Mouse (Mus musculus) stomach, embryonic 14.5 days (tissue): Measurements from ENCODE around the gene Psapl1. TPM values are rescaled to one million over a fixed set of nuclear protein-coding genes. Genes with fewer than 3 reads are reported as not detected.

ENCODE experiments used
- ATAC-seq: fragments of 200-750 bp; cut with Nextera tagmentation; 2 replicates; pipeline ENCODE4 v1.8.0; 2017; ENCODE audit warnings: low read depth, moderate TSS enrichment; ENCODE audit not compliant: insufficient number of reproducible peaks, insufficient read depth, low FRiP score
- H3K27ac ChIP-seq: fragments of 300-500 bp; sonication (generic); 2 replicates; pipeline ENCODE4 v1.5.1; 2014; ENCODE audit warnings: mild to moderate bottlenecking, low read length, moderate library complexity, mixed read lengths
- H3K27me3 ChIP-seq: fragments of 300-500 bp; sonication (generic); 2 replicates; pipeline ENCODE4 v1.6.1; 2014; ENCODE audit warnings: low read length, control low read depth, mixed read lengths; ENCODE audit not compliant: control insufficient read depth, insufficient read depth
- H3K36me3 ChIP-seq: fragments of 300-500 bp; sonication (generic); 2 replicates; pipeline ENCODE4 v1.6.1; 2014; ENCODE audit warnings: mild to moderate bottlenecking, control low read depth, low read length, moderate library complexity, mixed read lengths; ENCODE audit not compliant: control insufficient read depth, insufficient read depth
- H3K4me1 ChIP-seq: fragments of 300-500 bp; sonication (generic); 2 replicates; pipeline ENCODE4 v1.6.1; 2014; ENCODE audit warnings: low read length, control low read depth, mixed read lengths; ENCODE audit not compliant: control insufficient read depth, insufficient read depth
- H3K4me2 ChIP-seq: fragments of 300-500 bp; sonication (generic); replicated peaks from 2 replicates; pipeline ENCODE4 v1.6.1; 2014; ENCODE audit warnings: low read depth, low read length, control low read depth
- H3K4me3 ChIP-seq: fragments of 300-500 bp; sonication (generic); 2 replicates; pipeline ENCODE4 v1.5.1; 2014; ENCODE audit warnings: low read depth, low read length, control low read depth
- H3K9ac ChIP-seq: fragments of 300-500 bp; sonication (generic); replicated peaks from 2 replicates; pipeline ENCODE4 v1.6.1; 2014; ENCODE audit warnings: low read depth, mild to moderate bottlenecking, control low read depth, low read length, moderate library complexity, mixed read lengths
- H3K9me3 ChIP-seq: fragments of 300-500 bp; sonication (generic); 2 replicates; pipeline ENCODE4 v1.6.1; 2016; ENCODE audit warnings: low read depth, low read length, control low read depth; ENCODE audit not compliant: control insufficient read depth
- WGBS: fragments of 180-500 bp; shearing (Covaris S2); extraction: QIAGEN DNeasy Blood & Tissue Kit; methylation state at CpG from one replicate; pipeline ENCODE4 v1.1.7; 2014; 5-methylcytosine and 5-hydroxymethylcytosine counted together
- polyA plus RNA-seq: library from polyadenylated mRNA; unstranded; fragments of >200 nt; fragmentation: Nextera tagmentation; extraction: Ambion mirVana; gene quantifications from 2 replicates; pipeline ENCODE4 v1.2.1, GENCODE M21; 2014

Gene Psapl1
- polyA plus RNA-seq, 1 experiment from 2014 or later, result 2.4 TPM

DNA sequence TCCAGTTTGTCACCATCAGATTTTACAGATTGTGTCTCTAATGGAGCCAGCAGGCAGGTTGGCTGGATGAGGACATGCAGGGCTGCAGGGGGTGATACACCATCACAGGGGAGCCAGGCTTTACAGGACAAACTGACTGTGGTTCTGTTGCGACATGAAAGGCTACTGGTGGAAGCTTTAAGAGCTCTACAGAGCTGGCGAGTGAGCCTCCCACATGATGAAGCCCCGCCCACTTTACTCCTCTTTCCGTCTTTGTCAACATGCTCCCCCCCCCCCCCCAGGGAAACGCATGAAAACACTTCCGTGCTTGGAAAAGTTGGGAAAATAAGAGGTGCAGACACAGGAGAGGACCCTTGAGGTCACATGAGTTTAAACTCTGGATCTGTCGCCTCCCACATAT is 25.6 kb upstream of the Psapl1 start:
- Histone ChIP-seq H3K9ac (no peak overlapping the region), H3K4me3 (no peak overlapping the region), H3K9me3 (no peaks in the 10 kb centered on the region), H3K27ac (no peak overlapping the region), H3K36me3 (no peaks in the 10 kb centered on the region), H3K27me3 (no peaks in the 10 kb centered on the region), H3K4me2 (no peak overlapping the region), H3K4me1 (no peaks in the 10 kb centered on the region)
- WGBS, result 46% methylated on average over 7 of the region's 7 CpGs
- ATAC-seq, result no peak

DNA sequence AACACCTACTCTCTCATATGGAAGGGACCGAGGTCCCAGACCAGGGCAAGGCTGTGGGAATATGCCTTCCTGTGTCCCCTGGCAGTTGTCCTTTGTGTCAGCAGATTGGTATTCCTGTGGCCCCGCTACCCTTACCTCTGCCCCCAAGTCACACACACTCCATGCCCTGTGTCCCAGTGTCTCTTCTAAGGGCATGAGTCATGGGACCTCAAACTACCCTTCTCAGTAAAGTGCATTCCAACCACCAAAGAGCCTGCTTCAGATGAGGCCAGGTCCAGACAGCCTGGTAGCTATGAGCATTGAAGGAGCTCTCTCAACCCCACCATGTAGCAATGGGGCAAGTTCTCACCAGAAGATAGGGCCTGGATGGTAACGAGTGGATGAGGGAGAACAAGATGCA is 25.0 kb upstream of the Psapl1 start:
- Histone ChIP-seq H3K4me3 (no peak overlapping the region), H3K36me3 (no peaks in the 10 kb centered on the region), H3K27ac (no peak overlapping the region), H3K4me2 (no peak overlapping the region), H3K27me3 (no peaks in the 10 kb centered on the region), H3K4me1 (no peaks in the 10 kb centered on the region), H3K9me3 (no peaks in the 10 kb centered on the region), H3K9ac (no peak overlapping the region)
- no peak for ATAC-seq
- 94% methylated on average over 3 of the region's 3 CpGs for WGBS

DNA sequence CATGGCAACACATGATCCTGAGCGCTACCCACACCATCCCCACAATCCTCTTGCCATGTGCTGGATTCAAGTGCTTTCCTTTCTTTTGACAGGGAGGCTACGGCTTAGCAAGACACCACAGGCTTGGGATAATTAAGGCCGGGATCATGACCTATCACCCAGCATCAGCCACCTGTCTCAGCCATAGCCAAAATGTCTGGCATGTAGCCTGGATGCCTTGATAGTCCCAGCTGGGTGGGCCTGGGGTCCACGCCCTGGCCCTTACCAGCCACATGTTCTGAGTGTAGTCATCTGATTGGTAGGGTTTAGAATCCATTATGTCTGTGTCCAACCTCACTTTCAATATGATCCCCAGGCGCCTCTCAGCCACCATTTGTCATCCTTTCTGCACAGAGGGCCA is 24.1 kb upstream of the Psapl1 start:
- 78% methylated on average over 5 of the region's 5 CpGs for WGBS
- Histone ChIP-seq H3K9ac (no peak overlapping the region), H3K27ac (no peak overlapping the region), H3K36me3 (no peaks in the 10 kb centered on the region), H3K9me3 (no peaks in the 10 kb centered on the region), H3K4me2 (no peak overlapping the region), H3K27me3 (no peaks in the 10 kb centered on the region), H3K4me3 (no peak overlapping the region), H3K4me1 (no peaks in the 10 kb centered on the region)
- no peak for ATAC-seq

DNA sequence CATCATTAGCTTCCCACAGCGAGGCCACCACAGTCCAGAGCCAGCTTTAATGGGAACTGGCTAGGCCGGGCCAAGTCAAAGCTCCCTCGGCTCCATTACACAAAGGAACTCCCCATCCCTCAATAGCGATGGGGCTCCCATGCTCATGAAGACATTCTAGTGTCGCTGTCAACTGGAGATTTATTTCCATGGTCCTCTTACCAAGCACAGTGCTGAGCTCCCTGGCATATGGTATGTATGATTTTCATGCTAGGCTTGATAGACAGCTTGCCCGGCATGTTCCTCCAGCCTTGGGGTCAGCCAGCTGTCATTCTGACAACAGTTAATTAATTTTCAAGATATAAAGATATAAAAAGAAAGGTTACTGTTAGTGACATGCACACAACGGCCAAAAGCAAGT is 21.5 kb upstream of the Psapl1 start:
- no peaks in the 10 kb centered on the region for H3K4me1 ChIP-seq
- ATAC-seq, result no peak
- no peaks in the 10 kb centered on the region for H3K27me3 ChIP-seq
- WGBS, result 77% methylated on average over 7 of the region's 7 CpGs
- no peaks in the 10 kb centered on the region for H3K9me3 ChIP-seq
- no peaks in the 10 kb centered on the region for H3K36me3 ChIP-seq
- no peak overlapping the region for H3K9ac ChIP-seq
- no peak overlapping the region for H3K4me2 ChIP-seq
- no peak overlapping the region for H3K4me3 ChIP-seq
- H3K27ac ChIP-seq, result no peak overlapping the region

DNA sequence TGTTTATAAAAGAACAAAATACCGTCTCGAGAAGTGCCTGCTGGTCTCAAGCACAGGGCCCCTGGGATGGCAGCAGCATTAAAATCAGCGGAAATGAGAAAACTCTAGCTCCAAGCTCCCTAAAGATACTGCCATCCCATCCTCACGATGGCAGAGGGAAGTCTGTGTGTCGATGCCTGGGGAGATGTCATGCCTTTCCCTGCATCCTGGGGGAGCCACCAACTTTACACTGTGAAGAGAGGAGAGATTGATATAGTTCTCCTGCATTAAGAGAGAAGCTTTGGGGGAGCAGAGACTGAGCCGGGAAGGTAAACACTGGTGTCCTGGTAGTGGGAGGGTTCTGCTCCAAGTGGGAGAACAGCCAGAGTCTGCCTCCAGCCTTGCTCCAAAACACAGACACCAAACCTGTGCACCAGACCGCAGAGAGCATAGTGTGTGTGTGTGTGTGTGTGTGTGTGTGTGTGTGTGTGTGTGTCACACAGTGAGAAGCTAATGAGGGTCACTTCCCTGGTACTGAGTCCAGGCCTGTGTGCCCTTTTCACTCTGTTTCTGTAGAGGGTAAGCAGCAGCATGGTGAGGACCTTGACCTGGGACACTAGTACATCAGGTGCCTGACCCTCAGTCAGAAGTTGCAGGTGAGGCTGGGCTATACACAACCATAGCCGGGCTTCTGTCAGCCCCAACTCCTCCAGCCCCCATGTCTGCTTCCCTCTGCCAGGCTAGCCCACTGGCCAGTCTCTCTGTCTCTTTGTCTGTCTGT is 17.3 kb upstream of the Psapl1 start:
- no peak for ATAC-seq
- Histone ChIP-seq H3K9ac (no peak overlapping the region), H3K27me3 (no peaks in the 10 kb centered on the region), H3K4me1 (no peaks in the 10 kb centered on the region), H3K9me3 (no peaks in the 10 kb centered on the region), H3K4me2 (no peak overlapping the region), H3K36me3 (no peaks in the 10 kb centered on the region), H3K27ac (no peak overlapping the region), H3K4me3 (no peak overlapping the region)
- WGBS, result 36% methylated on average over 8 of the region's 8 CpGs

DNA sequence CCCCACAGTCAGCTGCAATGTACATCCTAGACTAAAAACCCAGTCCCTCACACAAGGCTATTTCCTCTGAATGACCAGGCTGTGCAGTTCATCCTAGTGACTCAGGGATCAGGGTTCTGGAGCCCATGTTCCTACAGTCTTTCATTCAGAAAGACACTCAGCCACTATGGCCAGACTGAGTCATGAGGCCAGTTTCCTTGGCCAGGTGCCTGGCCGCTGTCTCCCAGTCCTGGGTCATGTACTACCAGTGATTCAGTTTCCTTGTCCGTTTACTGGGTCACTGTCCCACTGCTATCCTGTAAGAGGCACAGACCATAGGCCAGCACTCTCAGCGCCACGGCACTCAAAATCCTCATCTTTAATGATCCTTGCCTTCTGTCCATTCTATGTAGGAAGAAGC is 15.5 kb upstream of the Psapl1 start:
- WGBS, result 85% methylated on average over 4 of the region's 4 CpGs
- no peak overlapping the region for H3K4me2 ChIP-seq
- H3K4me3 ChIP-seq, result no peak overlapping the region
- H3K36me3 ChIP-seq, result no peaks in the 10 kb centered on the region
- H3K9ac ChIP-seq, result no peak overlapping the region
- H3K27me3 ChIP-seq, result no peaks in the 10 kb centered on the region
- no peak overlapping the region for H3K27ac ChIP-seq
- H3K4me1 ChIP-seq, result peaks cover 5% of the 10 kb centered on the region; the same call in 1 of the 2 replicates
- no peaks in the 10 kb centered on the region for H3K9me3 ChIP-seq
- ATAC-seq, result no peak

DNA sequence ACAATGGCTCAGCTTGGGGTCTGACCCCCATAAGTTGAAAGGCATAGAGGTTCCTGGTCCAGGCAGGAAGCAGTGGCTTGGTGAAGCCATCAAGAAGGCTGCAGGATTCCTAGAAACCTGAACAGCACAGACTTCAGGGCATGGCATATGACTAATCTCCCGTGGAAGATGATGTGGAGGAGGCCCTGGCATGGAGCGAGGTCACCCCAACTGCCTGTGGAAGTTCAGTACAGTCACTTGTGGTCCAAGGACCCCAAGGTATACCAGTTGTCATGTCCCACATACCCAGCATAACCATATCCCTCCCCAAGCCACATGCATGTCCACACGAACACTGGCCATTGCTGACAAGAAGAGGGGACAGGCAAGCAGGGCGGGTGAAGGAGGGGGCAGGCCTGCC is 12.5 kb upstream of the Psapl1 start:
- WGBS, result 86% methylated on average over 4 of the region's 4 CpGs
- peaks cover 10% of the 10 kb centered on the region; the same call in 1 of the 2 replicates for H3K4me1 ChIP-seq
- no peak overlapping the region for H3K4me3 ChIP-seq
- H3K27ac ChIP-seq, result no peak overlapping the region
- no peaks in the 10 kb centered on the region for H3K36me3 ChIP-seq
- no peak for ATAC-seq
- no peaks in the 10 kb centered on the region for H3K27me3 ChIP-seq
- H3K9me3 ChIP-seq, result no peaks in the 10 kb centered on the region
- no peak overlapping the region for H3K9ac ChIP-seq
- no peak overlapping the region for H3K4me2 ChIP-seq

DNA sequence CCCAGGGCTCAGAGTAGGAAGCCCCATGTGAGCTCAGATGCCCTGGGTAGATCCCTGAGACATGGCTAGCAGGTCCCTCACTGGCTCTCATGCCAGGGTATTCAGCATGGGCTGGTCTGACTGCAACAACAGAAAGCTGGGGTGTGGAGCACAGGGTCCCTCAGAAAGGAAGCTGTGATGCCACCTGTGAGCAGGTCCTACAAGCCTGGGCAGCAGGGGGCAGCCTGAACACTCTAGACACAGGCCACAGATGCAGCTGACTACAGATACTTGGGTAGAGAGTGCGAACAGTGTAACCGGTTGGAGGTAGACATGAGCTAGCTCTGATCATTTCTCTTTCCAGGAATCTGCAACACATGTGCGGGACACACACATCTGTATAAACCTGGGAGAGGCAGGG is 11.9 kb upstream of the Psapl1 start:
- no peaks in the 10 kb centered on the region for H3K27me3 ChIP-seq
- 88% methylated on average over 3 of the region's 3 CpGs for WGBS
- no peak overlapping the region for H3K4me2 ChIP-seq
- H3K27ac ChIP-seq, result no peak overlapping the region
- no peaks in the 10 kb centered on the region for H3K36me3 ChIP-seq
- peaks cover 10% of the 10 kb centered on the region; the same call in 1 of the 2 replicates for H3K4me1 ChIP-seq
- no peak overlapping the region for H3K4me3 ChIP-seq
- H3K9me3 ChIP-seq, result no peaks in the 10 kb centered on the region
- ATAC-seq, result no peak
- H3K9ac ChIP-seq, result no peak overlapping the region

DNA sequence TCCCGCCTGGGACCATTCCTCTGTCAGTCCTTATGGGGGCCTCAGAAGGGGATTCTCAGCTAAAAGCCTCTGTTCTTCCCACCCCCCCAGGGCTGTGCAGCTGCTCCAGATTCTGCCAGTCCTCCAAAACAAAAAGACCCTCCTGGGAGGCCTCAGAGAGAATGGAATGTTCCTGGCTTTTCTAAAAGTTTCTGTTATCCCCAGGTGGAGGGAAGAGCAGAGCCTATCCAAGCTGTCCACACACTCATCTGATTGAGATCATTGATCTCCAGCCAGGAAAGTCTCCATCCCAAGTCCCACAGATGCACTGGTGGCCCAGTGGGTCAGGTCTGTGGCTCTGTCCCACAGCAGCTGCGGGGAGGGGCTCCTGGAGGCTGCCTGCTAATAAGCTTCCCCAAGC is 11.1 kb upstream of the Psapl1 start:
- no peak overlapping the region for H3K4me3 ChIP-seq
- H3K27me3 ChIP-seq, result no peaks in the 10 kb centered on the region
- no peaks in the 10 kb centered on the region for H3K9me3 ChIP-seq
- H3K4me1 ChIP-seq, result peaks cover 10% of the 10 kb centered on the region; the same call in 1 of the 2 replicates
- no peak overlapping the region for H3K4me2 ChIP-seq
- no peaks in the 10 kb centered on the region for H3K36me3 ChIP-seq
- no peak for ATAC-seq
- no peak overlapping the region for H3K27ac ChIP-seq
- H3K9ac ChIP-seq, result no peak overlapping the region
- 87% methylated on average over 2 of the region's 2 CpGs for whole genome bisulfite sequencing
